Mouse (Mus musculus): Measurements from ENCODE around the gene Neu2. TPM values are rescaled to one million over a fixed set of nuclear protein-coding genes. Genes with fewer than 3 reads are reported as not detected.
"Not testable (repeated sequence)": the region's sequence is repeated elsewhere in the genome, so short reads cannot be mapped to it uniquely, and the experiment has no call there.

Neu2 gene
- not detected in 2 replicates for polyA plus RNA-seq (2016; fragmentation: Nextera tagmentation; extraction: Ambion mirVana)

GRCm38 (mm10) chr1:87509561-87510165 is at the start of gene Neu2:
Gene Neu2 (plus strand): TSS chr1:87509889.
- H3K27ac ChIP-seq (replicated peaks) = peak within 1 kb of the TSS; percentile 85
- WGBS = under 1% methylated on average over 56 of the region's 56 CpGs
- H3K9me3 ChIP-seq (replicated peaks) = no peaks in the 10 kb centered on the region
- peak within 1 kb of the TSS; percentile 87 for H3K4me3 ChIP-seq
- peaks cover 56% of the 10 kb centered on the region for H3K27me3 ChIP-seq (ENCODE audit: low read depth, poor library complexity, severe bottlenecking)
- peak; percentile 39 for DNase-seq (ENCODE audit: low spot score)
- H3K36me3 ChIP-seq = no peaks in the 10 kb centered on the region
- H3K4me1 ChIP-seq = peaks cover 20% of the 10 kb centered on the region

DNA sequence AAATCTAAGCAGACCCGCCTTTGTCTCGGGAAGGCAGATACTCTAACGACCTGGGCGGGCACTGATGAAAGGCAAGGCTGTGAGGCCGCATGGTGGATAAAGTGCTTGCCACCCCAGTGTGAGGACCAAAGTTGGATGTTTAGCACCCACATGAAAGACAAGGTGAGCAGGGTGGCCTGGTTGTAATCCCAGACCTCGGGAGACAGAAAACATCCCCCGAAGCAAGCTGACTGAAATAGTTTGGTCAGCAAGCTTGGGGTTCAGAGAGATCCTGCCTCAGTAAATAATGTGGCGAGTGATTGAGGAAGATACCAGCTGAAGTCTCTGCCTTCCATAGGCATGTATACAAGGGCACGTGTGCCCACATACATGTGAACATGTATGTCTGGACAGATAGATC is 42.2 kb upstream of the Neu2 start:
- Histone ChIP-seq H3K36me3 (no peaks in the 10 kb centered on the region), H3K4me1 (no peaks in the 10 kb centered on the region), H3K27ac (replicated peaks) (no peak overlapping the region), H3K9me3 (replicated peaks) (no peaks in the 10 kb centered on the region), H3K4me3 (no peak overlapping the region), H3K27me3 (ENCODE audit: low read depth, poor library complexity, severe bottlenecking) (no peaks in the 10 kb centered on the region)
- WGBS = 88% methylated on average over 9 of the region's 9 CpGs
- DNase-seq (ENCODE audit: low spot score) = no peak

GRCm38 (mm10) chr1:87468321-87468720 is 41.4 kb upstream of the Neu2 start:
- Histone ChIP-seq H3K36me3 (no peaks in the 10 kb centered on the region), H3K27me3 (ENCODE audit: low read depth, poor library complexity, severe bottlenecking) (no peaks in the 10 kb centered on the region), H3K4me1 (no peaks in the 10 kb centered on the region), H3K27ac (replicated peaks) (no peak overlapping the region), H3K4me3 (no peak overlapping the region), H3K9me3 (replicated peaks) (no peaks in the 10 kb centered on the region)
- DNase-seq (ENCODE audit: low spot score) = no peak
- 80% methylated on average over 6 of the region's 6 CpGs for WGBS

GRCm38 (mm10) chr1:87469971-87470370 is 39.7 kb upstream of the Neu2 start, which contains the start of gene Snorc:
Gene Snorc (plus strand): TSS chr1:87470271.
- H3K36me3 ChIP-seq; H3K4me1 ChIP-seq; DNase-seq (ENCODE audit: low spot score); H3K27ac ChIP-seq (replicated peaks); H3K9me3 ChIP-seq (replicated peaks); H3K4me3 ChIP-seq: not testable (repeated sequence)
- H3K27me3 ChIP-seq (ENCODE audit: low read depth, poor library complexity, severe bottlenecking) = peaks cover 13% of the 10 kb centered on the region
- 43% methylated on average over 9 of the region's 10 CpGs for WGBS

DNA sequence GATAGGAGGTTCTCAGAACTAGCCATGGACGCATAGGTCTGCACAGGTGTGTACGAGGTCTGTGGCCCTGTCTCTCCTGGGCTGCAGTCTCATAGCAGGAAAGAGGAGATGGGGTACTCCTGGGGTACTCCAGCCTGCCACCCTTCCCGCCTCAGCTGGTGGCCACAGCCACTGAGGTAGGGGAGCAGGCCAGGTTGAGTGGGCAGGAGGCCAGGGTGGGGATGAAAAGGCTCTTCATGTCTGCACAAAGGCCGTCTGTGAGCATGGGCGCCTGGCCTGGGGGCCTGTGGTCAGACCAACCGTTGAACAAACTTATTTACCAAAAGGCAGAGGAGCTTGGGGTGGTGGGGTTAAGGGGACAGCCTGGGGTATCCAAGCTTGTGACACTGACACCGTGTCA is 37.8 kb upstream of the Neu2 start:
- Histone ChIP-seq H3K9me3 (replicated peaks) (no peaks in the 10 kb centered on the region), H3K27ac (replicated peaks) (no peak overlapping the region), H3K4me1 (peaks cover 11% of the 10 kb centered on the region), H3K36me3 (no peaks in the 10 kb centered on the region), H3K4me3 (no peak overlapping the region), H3K27me3 (ENCODE audit: low read depth, poor library complexity, severe bottlenecking) (peaks cover 32% of the 10 kb centered on the region)
- 90% methylated on average over 7 of the region's 7 CpGs for WGBS
- DNase-seq (ENCODE audit: low spot score) = no peak

GRCm38 (mm10) chr1:87472576-87472975 is 37.1 kb upstream of the Neu2 start:
- no peak overlapping the region for H3K27ac ChIP-seq (replicated peaks)
- 88% methylated on average over 7 of the region's 7 CpGs for WGBS
- peaks cover 11% of the 10 kb centered on the region for H3K4me1 ChIP-seq
- no peaks in the 10 kb centered on the region for H3K36me3 ChIP-seq
- H3K4me3 ChIP-seq = no peak overlapping the region
- H3K9me3 ChIP-seq (replicated peaks) = no peaks in the 10 kb centered on the region
- no peak for DNase-seq (ENCODE audit: low spot score)
- H3K27me3 ChIP-seq (ENCODE audit: low read depth, poor library complexity, severe bottlenecking) = peaks cover 39% of the 10 kb centered on the region

GRCm38 (mm10) chr1:87475076-87475895 is 34.4 kb upstream of the Neu2 start:
- WGBS = 4% methylated on average over 38 of the region's 42 CpGs
- Histone ChIP-seq H3K4me1 (peaks cover 14% of the 10 kb centered on the region), H3K4me3 (peak overlapping the region; percentile 59), H3K9me3 (replicated peaks) (no peaks in the 10 kb centered on the region), H3K27ac (replicated peaks) (peak overlapping the region; percentile 81), H3K27me3 (ENCODE audit: low read depth, poor library complexity, severe bottlenecking) (peaks cover 41% of the 10 kb centered on the region), H3K36me3 (no peaks in the 10 kb centered on the region)
- peak; percentile 39 for DNase-seq (ENCODE audit: low spot score)

- no peak overlapping the region for H3K27ac ChIP-seq (replicated peaks)
- 89% methylated on average over 4 of the region's 4 CpGs for WGBS
- H3K27me3 ChIP-seq (ENCODE audit: low read depth, poor library complexity, severe bottlenecking) = peaks cover 2% of the 10 kb centered on the region; the same call in 1 of the 2 replicates
- 0 out of 2 replicates have a peak, but pooled peaks cover 3% of the 10 kb centered on the region for H3K4me1 ChIP-seq
- no peaks in the 10 kb centered on the region for H3K36me3 ChIP-seq
- H3K4me3 ChIP-seq = no peak overlapping the region
- DNase-seq (ENCODE audit: low spot score) = no peak
- H3K9me3 ChIP-seq (replicated peaks) = no peaks in the 10 kb centered on the region
Measured at GRCm38 (mm10) chr1:87482546-87482945, 27.1 kb upstream of the Neu2 start.

GRCm38 (mm10) chr1:87486386-87486785 is 23.3 kb upstream of the Neu2 start:
- Histone ChIP-seq H3K4me1 (no peaks in the 10 kb centered on the region), H3K4me3 (no peak overlapping the region)
- WGBS = 87% methylated on average over 6 of the region's 6 CpGs

GRCm38 (mm10) chr1:87492285-87492684 is 17.4 kb upstream of the Neu2 start:
- Histone ChIP-seq H3K36me3 (no peaks in the 10 kb centered on the region), H3K4me1 (peaks cover 4% of the 10 kb centered on the region; the same call in 1 of the 2 replicates), H3K4me3 (no peak overlapping the region), H3K9me3 (replicated peaks) (no peaks in the 10 kb centered on the region), H3K27ac (replicated peaks) (no peak overlapping the region), H3K27me3 (ENCODE audit: low read depth, poor library complexity, severe bottlenecking) (no peaks in the 10 kb centered on the region)
- 90% methylated on average over 3 of the region's 3 CpGs for WGBS
- DNase-seq (ENCODE audit: low spot score) = no peak

More at GRCm38 (mm10) chr1:87486386-87486785, 23.3 kb upstream of the Neu2 start:
- H3K9me3 ChIP-seq (replicated peaks) = no peaks in the 10 kb centered on the region
- H3K27me3 ChIP-seq (ENCODE audit: low read depth, poor library complexity, severe bottlenecking) = no peaks in the 10 kb centered on the region
- no peak overlapping the region for H3K27ac ChIP-seq (replicated peaks)
- DNase-seq (ENCODE audit: low spot score) = no peak
- no peaks in the 10 kb centered on the region for H3K36me3 ChIP-seq

- H3K36me3 ChIP-seq = no peaks in the 10 kb centered on the region
- H3K4me3 ChIP-seq = no peak overlapping the region
- H3K4me1 ChIP-seq = peaks cover 4% of the 10 kb centered on the region; the same call in 1 of the 2 replicates
- DNase-seq (ENCODE audit: low spot score) = no peak
- 79% methylated on average over 4 of the region's 4 CpGs for WGBS
- no peak overlapping the region for H3K27ac ChIP-seq (replicated peaks)
- no peaks in the 10 kb centered on the region for H3K9me3 ChIP-seq (replicated peaks)
- H3K27me3 ChIP-seq (ENCODE audit: low read depth, poor library complexity, severe bottlenecking) = no peaks in the 10 kb centered on the region
Measured at GRCm38 (mm10) chr1:87493542-87493941, 16.1 kb upstream of the Neu2 start.

GRCm38 (mm10) chr1:87505524-87505923 is 4.2 kb upstream of the Neu2 start:
- Histone ChIP-seq H3K4me1 (peaks cover 29% of the 10 kb centered on the region), H3K27me3 (ENCODE audit: low read depth, poor library complexity, severe bottlenecking) (peaks cover 37% of the 10 kb centered on the region), H3K4me3 (no peak overlapping the region), H3K27ac (replicated peaks) (no peak overlapping the region), H3K36me3 (no peaks in the 10 kb centered on the region), H3K9me3 (replicated peaks) (no peaks in the 10 kb centered on the region)
- 93% methylated on average over 4 of the region's 4 CpGs for WGBS
- DNase-seq (ENCODE audit: low spot score) = no peak

DNA sequence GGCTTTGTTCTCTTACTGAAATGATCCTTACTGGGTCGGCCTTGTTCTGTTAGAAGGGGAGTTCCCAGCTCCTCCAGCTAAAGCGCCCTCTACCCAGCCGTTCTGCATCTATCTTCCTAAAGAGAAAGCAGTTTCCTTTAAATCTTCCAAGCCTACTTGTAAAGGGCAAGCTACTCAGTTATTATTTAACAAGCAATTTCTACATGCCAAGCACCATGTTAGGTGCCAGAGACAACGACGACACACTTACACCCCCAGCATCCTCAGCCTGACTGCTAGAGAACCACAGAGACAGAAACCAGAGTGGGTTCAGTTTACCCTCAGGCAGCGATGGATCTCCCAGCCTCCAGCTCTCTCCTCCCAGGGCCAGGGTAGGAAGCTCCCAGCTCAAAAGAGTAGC is 1.8 kb upstream of the Neu2 start:
- Histone ChIP-seq H3K36me3 (no peaks in the 10 kb centered on the region), H3K27ac (replicated peaks) (no peak overlapping the region), H3K4me1 (peaks cover 34% of the 10 kb centered on the region), H3K4me3 (no peak overlapping the region), H3K27me3 (ENCODE audit: low read depth, poor library complexity, severe bottlenecking) (peaks cover 56% of the 10 kb centered on the region), H3K9me3 (replicated peaks) (no peaks in the 10 kb centered on the region)
- 66% methylated on average over 6 of the region's 6 CpGs for whole genome bisulfite sequencing
- DNase-seq (ENCODE audit: low spot score) = no peak

All from midbrain, embryonic 10.5 days (tissue).